Mouse (Mus musculus) hindbrain, embryonic 16.5 days (tissue): ENCODE data around the gene Pfkfb4. TPM values are rescaled to one million over a fixed set of nuclear protein-coding genes. Genes with fewer than 3 reads are reported as not detected.

Source experiments
- ATAC-seq: fragments of 200-750 bp; cut with Nextera tagmentation; 2 replicates; pipeline ENCODE4 v1.8.0; 2017; ENCODE audit warnings: moderate TSS enrichment, moderate library complexity
- H3K27ac ChIP-seq: fragments of 300-500 bp; sonication (generic); 2 replicates; pipeline ENCODE4 v1.5.1; 2014; ENCODE audit warnings: low read depth, mild to moderate bottlenecking, control low read depth, low read length, moderate library complexity
- H3K27me3 ChIP-seq: fragments of 300-500 bp; sonication (generic); replicated peaks from 2 replicates; pipeline ENCODE4 v1.6.1; 2014; ENCODE audit warnings: low read length; ENCODE audit not compliant: control insufficient read depth, insufficient read depth
- H3K36me3 ChIP-seq: fragments of 300-500 bp; sonication (generic); 2 replicates; pipeline ENCODE4 v1.6.1; 2014; ENCODE audit warnings: mild to moderate bottlenecking, low read length, moderate library complexity, mixed read lengths; ENCODE audit not compliant: control insufficient read depth, insufficient read depth
- H3K4me1 ChIP-seq: fragments of 300-500 bp; sonication (generic); 2 replicates; pipeline ENCODE4 v1.6.1; 2014; ENCODE audit warnings: low read depth, low read length; ENCODE audit not compliant: control insufficient read depth, insufficient read depth
- H3K4me2 ChIP-seq: fragments of 300-500 bp; sonication (generic); 2 replicates; pipeline ENCODE4 v1.6.1; 2014; ENCODE audit warnings: mild to moderate bottlenecking, low read length, control low read depth, moderate library complexity
- H3K4me3 ChIP-seq: fragments of 300-500 bp; sonication (generic); 2 replicates; pipeline ENCODE4 v1.5.1; 2014; ENCODE audit warnings: mild to moderate bottlenecking, low read length, control low read depth, moderate library complexity
- H3K9ac ChIP-seq: fragments of 300-500 bp; sonication (generic); 2 replicates; pipeline ENCODE4 v1.6.1; 2014; ENCODE audit warnings: low read depth, mild to moderate bottlenecking, control low read depth, low read length, moderate library complexity
- H3K9me3 ChIP-seq: fragments of 300-500 bp; sonication (generic); 2 replicates; pipeline ENCODE4 v1.6.1; 2014; ENCODE audit warnings: mild to moderate bottlenecking, low read length, moderate library complexity; ENCODE audit not compliant: control insufficient read depth
- WGBS: fragments of 180-500 bp; shearing (Covaris S2); extraction: QIAGEN DNeasy Blood & Tissue Kit; methylation state at CpG from one replicate; pipeline ENCODE4 v1.1.7; 2014; 5-methylcytosine and 5-hydroxymethylcytosine counted together
- polyA plus RNA-seq: library from polyadenylated mRNA; unstranded; fragments of >200 nt; fragmentation: Nextera tagmentation; extraction: Ambion mirVana; gene quantifications from 2 replicates; pipeline ENCODE4 v1.2.1, GENCODE M21; 2015

Gene Pfkfb4
- polyA plus RNA-seq, 1 experiment from 2014 or later: 31.3 TPM

- Histone ChIP-seq H3K9ac (no peak overlapping the region), H3K4me2 (no peak overlapping the region), H3K27me3 (no peaks in the 10 kb centered on the region), H3K36me3 (peaks cover 14% of the 10 kb centered on the region), H3K9me3 (no peaks in the 10 kb centered on the region), H3K27ac (no peak overlapping the region), H3K4me1 (peaks cover 23% of the 10 kb centered on the region), H3K4me3 (no peak overlapping the region)
- ATAC-seq: no peak
- WGBS: 91% methylated on average over 4 of the region's 4 CpGs
Observed at GRCm38 (mm10) chr9:109056916-109057315, 65.3 kb downstream of the Pfkfb4 start.

- H3K4me1 ChIP-seq: peaks cover 23% of the 10 kb centered on the region
- H3K9ac ChIP-seq: no peak overlapping the region
- H3K4me3 ChIP-seq: no peak overlapping the region
- no peaks in the 10 kb centered on the region for H3K27me3 ChIP-seq
- ATAC-seq: no peak
- no peaks in the 10 kb centered on the region for H3K9me3 ChIP-seq
- H3K27ac ChIP-seq: no peak overlapping the region
- 95% methylated on average over 5 of the region's 5 CpGs for WGBS
- H3K4me2 ChIP-seq: no peak overlapping the region
- H3K36me3 ChIP-seq: peaks cover 18% of the 10 kb centered on the region
Observed at GRCm38 (mm10) chr9:109057543-109057942, 66.0 kb downstream of the Pfkfb4 start.

GRCm38 (mm10) chr9:109058006-109058765 is 66.6 kb downstream of the Pfkfb4 start:
- H3K9me3 ChIP-seq: no peaks in the 10 kb centered on the region
- peaks cover 23% of the 10 kb centered on the region for H3K36me3 ChIP-seq
- no peak overlapping the region for H3K4me3 ChIP-seq
- peaks cover 23% of the 10 kb centered on the region for H3K4me1 ChIP-seq
- 93% methylated on average over 19 of the region's 19 CpGs for WGBS
- no peaks in the 10 kb centered on the region for H3K27me3 ChIP-seq
- peak overlapping the region; percentile 71; the same call in 1 of the 2 replicates for H3K4me2 ChIP-seq
- no peak overlapping the region for H3K27ac ChIP-seq
- ATAC-seq: no peak
- no peak overlapping the region for H3K9ac ChIP-seq

- peak; percentile 71 for ATAC-seq
- Histone ChIP-seq H3K27ac (peak within 1 kb of the TSS; percentile 78), H3K36me3 (peaks cover 30% of the 10 kb centered on the region), H3K4me1 (peaks cover 23% of the 10 kb centered on the region), H3K4me3 (peak within 1 kb of the TSS; percentile 39), H3K9me3 (no peaks in the 10 kb centered on the region), H3K4me2 (peak within 1 kb of the TSS; percentile 71), H3K27me3 (no peaks in the 10 kb centered on the region), H3K9ac (peak within 1 kb of the TSS; percentile 59)
- 27% methylated on average over 15 of the region's 15 CpGs for WGBS
Observed at GRCm38 (mm10) chr9:109059136-109059903, 67.7 kb downstream of the Pfkfb4 start, which contains the start of gene Trex1. Gene Trex1, minus strand, starts transcription at chr9:109059734.

- H3K4me1 ChIP-seq: peaks cover 16% of the 10 kb centered on the region
- H3K36me3 ChIP-seq: peaks cover 38% of the 10 kb centered on the region
- WGBS: 90% methylated on average over 16 of the region's 16 CpGs
- H3K27ac ChIP-seq: no peak overlapping the region
- no peaks in the 10 kb centered on the region for H3K27me3 ChIP-seq
- no peak overlapping the region for H3K9ac ChIP-seq
- no peak overlapping the region for H3K4me3 ChIP-seq
- H3K9me3 ChIP-seq: no peaks in the 10 kb centered on the region
- no peak for ATAC-seq
- H3K4me2 ChIP-seq: no peak overlapping the region
Observed at GRCm38 (mm10) chr9:109060184-109060897, 68.8 kb downstream of the Pfkfb4 start.

- Histone ChIP-seq H3K27ac (no peak overlapping the region), H3K4me3 (no peak overlapping the region), H3K36me3 (peaks cover 44% of the 10 kb centered on the region), H3K27me3 (no peaks in the 10 kb centered on the region), H3K9me3 (no peaks in the 10 kb centered on the region), H3K4me1 (peaks cover 15% of the 10 kb centered on the region), H3K4me2 (no peak overlapping the region), H3K9ac (no peak overlapping the region)
- 91% methylated on average over 5 of the region's 5 CpGs for WGBS
- no peak for ATAC-seq
Observed at GRCm38 (mm10) chr9:109060898-109061295, 69.3 kb downstream of the Pfkfb4 start.

GRCm38 (mm10) chr9:109068095-109068735 is 76.6 kb downstream of the Pfkfb4 start:
- Histone ChIP-seq H3K27ac (no peak overlapping the region), H3K36me3 (peaks cover 45% of the 10 kb centered on the region), H3K9ac (no peak overlapping the region), H3K27me3 (no peaks in the 10 kb centered on the region), H3K4me3 (no peak overlapping the region), H3K9me3 (no peaks in the 10 kb centered on the region), H3K4me1 (peaks cover 12% of the 10 kb centered on the region), H3K4me2 (no peak overlapping the region)
- ATAC-seq: no peak
- WGBS: 92% methylated on average over 3 of the region's 3 CpGs

GRCm38 (mm10) chr9:109073661-109074573 is 82.3 kb downstream of the Pfkfb4 start, which contains the start of gene Atrip:
Gene Atrip, minus strand, starts transcription at chr9:109074124.
- H3K4me3 ChIP-seq: peak within 1 kb of the TSS; percentile 73
- WGBS: under 1% methylated on average over 57 of the region's 57 CpGs
- H3K36me3 ChIP-seq: peaks cover 6% of the 10 kb centered on the region; the same call in 1 of the 2 replicates
- H3K27me3 ChIP-seq: no peaks in the 10 kb centered on the region
- H3K9ac ChIP-seq: peak within 1 kb of the TSS; percentile 84
- no peaks in the 10 kb centered on the region for H3K9me3 ChIP-seq
- peak; percentile 98 for ATAC-seq
- H3K4me2 ChIP-seq: peak within 1 kb of the TSS; percentile 88
- peak within 1 kb of the TSS; percentile 74 for H3K27ac ChIP-seq
- peaks cover 20% of the 10 kb centered on the region for H3K4me1 ChIP-seq
